Mouse (Mus musculus): Measurements from ENCODE around the gene Pygl. TPM values are rescaled to one million over a fixed set of nuclear protein-coding genes. Genes with fewer than 3 reads are reported as not detected.
"Not testable (repeated sequence)": the region's sequence is repeated elsewhere in the genome, so short reads cannot be mapped to it uniquely, and the experiment has no call there.

Gene Pygl
- total RNA-seq, 2 experiments from 2014 or later: 128 to 179 TPM

DNA sequence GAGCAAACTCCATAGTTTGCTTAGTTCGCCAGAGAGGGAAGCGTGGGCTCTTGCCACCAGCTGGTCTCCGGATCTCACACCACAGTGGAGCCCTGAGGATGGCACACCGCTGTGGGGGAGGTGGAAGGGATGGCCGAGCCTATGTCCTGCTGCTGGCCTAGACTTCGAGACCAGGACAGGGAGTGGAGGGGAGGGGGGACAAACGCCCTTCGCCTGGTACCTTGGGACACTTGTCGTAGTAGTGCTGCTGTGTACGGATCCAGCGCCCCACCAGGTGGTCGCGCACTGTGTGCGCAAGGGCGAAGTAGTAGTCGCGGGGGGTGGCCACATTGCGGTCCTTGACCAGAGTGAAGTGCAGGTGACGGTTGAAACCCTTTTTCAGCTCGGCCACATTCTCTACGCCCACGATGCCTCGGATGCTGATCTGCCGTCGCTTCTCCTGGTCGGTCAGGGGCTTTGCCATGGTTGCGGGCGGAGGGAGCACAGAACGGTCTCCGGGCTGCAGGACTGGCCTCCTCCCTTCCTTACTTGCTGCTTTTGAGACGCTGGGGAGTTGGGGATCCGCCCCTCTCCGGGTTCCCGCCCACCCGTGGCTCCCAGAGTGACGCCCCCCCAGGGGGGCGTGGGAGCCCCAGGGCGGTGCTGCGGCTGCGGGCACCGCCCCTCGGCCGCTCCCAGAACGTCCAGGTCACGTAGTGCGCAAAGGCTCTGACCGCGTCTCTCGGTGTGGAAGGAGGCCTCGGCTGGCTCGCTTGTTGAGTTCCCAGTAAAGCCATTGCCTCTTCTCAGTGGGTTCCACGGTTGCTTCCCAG lies 4.0 kb downstream of the Pygl start:
- peak; percentile 85 to 90 for DNase-seq

- no peak for DNase-seq
Measured at GRCm38 (mm10) chr12:70226655-70227054, 4.6 kb downstream of the Pygl start.

DNA sequence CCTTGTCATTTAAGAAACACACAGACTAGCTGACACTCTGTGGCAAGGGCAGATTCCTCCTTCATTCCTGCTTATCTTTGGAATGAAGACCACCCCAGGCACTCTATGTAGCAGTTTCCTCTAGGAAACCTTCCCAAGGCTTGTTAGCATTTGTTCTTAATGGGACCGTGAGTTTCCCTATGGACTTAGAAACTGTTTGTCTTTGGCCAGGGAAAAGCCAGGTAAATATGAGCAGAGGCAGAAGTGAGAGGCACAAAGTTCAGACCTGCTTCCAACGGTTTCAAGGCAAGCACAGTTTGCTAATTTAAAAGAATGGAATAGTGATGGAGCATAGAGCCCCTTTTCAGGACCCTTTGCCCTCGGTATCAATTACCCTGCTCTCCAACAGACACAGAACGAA lies 8.0 kb downstream of the Pygl start:
- DNase-seq: no peak

DNA sequence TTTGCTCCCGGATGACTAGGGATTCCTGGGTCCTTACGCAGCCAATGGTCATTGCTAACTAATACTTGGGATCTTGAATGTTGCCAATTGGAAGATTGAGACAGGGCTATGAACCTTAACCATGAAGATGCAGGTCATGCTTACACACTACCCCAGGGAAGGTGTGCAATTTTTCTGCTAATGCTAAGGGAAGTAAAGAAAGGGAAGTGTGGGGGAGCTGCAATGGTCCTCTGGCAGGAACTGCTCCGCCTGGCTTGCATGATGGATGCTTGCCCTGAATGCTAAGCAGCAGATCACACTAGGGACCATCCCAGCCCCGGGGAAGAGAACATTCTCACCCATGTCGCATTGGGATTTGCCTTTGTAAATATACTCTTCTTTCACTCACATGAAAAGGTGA lies 9.9 kb downstream of the Pygl start:
- no peak for DNase-seq

DNA sequence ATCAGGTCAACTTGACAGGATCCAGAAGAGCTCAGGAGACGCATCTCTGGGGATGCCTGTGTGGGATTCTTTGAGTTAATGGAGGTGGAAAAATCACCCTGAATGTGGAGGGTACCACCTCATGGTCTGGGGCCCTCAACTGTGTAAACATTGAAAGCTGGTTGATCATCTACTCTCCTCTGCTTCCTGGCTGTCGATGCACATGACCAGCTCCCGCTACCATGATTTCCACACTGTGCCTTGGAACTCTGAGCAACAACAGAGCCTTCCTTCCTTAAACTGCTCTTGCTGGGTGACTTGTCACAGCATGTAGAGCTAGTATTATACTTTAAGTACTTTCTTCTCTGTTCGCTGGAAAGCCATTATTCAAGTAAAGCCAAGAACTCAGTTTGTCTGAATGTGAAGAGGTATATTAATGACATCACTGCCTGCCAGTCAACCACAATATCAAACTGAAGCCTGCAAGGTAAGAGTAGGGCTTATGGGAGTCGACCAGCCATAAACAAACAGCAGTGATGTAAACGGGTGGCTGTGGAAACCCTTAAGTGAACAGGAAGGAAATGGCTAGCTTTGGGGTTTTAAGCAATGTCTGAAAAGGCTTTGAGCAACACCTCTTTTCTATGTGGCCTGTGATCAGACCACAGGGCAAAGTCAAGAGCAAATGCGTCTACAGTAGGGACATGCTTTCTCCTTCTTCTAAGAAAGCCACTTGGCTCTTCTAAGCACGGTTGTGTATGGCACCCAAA lies 12.3 kb downstream of the Pygl start:
- no peak for DNase-seq

DNA sequence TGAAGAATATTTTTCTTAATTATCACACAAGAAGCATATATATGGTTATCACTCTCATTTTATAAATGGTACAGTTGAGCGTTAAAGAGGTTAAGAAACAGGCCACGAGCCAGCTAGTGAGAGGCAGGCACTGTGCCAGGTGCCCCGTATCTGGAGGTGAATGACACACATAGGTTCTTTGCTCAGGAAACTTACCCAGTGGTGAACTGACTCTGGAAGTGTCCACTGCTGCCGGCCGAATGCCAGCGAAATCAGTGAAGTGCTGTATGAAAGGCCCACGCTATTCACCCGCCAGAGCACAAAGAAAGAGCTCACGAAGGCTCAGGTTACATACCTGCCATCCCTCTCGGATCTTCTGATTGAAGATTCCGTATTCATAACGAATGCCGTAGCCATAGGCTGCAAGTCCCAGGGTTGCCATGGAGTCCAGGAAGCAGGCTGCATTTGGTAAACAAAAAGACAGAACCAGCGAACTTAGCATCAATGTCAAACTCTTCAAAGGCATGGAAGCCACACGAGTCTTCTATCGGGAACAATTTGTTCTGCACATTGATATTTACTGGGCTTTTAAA lies 15.0 kb downstream of the Pygl start:
- DNase-seq: no peak

DNA sequence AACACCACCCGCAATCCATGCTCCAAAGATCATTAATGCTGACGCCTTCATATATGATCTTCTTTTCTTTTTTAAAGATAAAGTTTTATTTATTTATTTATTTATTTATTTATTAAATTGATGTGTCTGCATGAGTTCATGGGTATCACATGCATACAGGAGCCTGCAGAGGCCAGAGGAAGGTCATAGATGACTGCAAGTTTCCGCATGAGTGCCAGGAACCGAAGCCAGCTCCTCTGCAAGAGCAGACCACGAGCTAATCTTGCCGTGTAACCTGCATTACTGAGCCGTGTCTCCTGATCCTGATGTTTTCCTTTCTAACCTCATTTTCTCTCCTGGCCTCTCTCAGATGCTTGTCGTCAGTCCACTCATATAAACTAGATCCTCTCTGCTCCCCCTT lies 17.0 kb downstream of the Pygl start:
- DNase-seq: no peak

DNA sequence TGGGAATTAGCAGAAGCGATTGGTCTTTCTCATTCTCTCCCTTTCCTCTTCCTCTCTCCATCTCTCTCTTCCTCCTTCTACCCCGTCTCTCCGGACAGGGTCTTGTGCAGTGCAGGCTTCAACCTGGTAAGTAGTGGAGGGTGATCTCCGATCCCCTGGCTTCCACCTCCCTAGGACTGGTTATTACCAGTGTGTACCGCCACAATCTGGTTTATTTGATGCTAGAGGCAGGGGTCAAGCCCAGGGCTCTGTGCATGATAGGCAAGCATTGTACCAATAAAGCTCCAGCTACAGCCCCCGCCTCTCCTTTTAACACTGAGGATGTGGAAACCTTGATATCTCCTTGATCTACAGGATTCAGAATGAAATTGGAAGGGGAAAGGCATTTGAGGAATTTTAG lies 17.7 kb downstream of the Pygl start:
- no peak for DNase-seq

GRCm38 (mm10) chr12:70212501-70212900 lies 18.8 kb downstream of the Pygl start:
- no peak for DNase-seq

GRCm38 (mm10) chr12:70208214-70208613 lies 23.1 kb downstream of the Pygl start:
- DNase-seq: no peak

GRCm38 (mm10) chr12:70204433-70204832 lies 26.9 kb downstream of the Pygl start:
- DNase-seq: peak in 1 of 2 experiments; percentile 25

DNA sequence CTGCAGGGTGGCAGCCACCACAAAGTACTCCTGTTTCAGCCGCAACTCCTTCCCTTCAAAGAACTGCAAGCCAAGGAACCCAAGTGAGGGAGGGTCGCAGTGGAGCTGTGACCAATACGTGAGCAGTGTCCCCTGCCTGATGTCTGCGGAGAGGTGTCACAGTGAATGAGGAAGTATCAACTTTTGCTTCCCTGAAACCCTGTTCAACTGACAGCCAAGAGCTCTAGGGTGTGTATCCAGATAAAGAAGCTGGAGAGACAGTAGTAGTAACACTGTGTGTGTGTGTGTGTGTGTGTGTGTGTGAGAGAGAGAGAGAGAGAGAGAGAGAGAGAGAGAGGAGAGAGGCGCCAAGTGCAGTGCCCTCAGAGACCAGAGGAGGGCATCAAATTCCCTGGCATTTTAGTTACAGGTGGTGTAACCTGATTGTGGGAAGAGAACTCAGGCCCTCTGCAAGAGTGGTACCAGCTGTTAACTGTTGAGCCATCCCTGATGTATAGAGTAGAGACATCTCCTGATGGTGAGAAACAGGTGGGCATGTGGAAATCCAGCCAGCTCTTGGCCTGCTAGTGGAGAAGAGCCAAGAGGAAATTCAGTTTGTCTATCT lies 29.3 kb downstream of the Pygl start:
- DNase-seq: peak in 1 of 2 experiments; percentile 11

DNA sequence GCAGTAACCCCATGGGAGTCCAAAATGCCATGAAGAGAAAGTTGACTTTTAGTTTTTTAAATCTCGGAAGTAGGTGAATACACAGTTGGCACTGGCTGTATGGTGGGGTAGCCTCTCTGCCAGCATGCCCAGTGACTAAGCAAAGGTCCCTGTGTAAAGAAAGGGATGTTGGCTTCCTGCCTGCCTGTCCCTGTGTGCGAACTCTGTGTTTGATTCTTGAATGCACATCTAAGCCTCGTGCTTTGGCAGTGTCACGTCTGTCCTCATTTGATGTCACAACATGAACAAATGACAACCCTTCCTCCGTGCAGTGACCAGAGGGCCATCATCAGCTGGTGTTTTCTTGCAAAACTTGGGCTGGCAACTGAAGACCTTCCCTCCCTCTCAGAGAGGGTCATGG lies 34.9 kb downstream of the Pygl start:
- DNase-seq: peak; percentile 61 to 67

GRCm38 (mm10) chr12:70195426-70195825 lies 35.9 kb downstream of the Pygl start:
- no peak for DNase-seq

DNA sequence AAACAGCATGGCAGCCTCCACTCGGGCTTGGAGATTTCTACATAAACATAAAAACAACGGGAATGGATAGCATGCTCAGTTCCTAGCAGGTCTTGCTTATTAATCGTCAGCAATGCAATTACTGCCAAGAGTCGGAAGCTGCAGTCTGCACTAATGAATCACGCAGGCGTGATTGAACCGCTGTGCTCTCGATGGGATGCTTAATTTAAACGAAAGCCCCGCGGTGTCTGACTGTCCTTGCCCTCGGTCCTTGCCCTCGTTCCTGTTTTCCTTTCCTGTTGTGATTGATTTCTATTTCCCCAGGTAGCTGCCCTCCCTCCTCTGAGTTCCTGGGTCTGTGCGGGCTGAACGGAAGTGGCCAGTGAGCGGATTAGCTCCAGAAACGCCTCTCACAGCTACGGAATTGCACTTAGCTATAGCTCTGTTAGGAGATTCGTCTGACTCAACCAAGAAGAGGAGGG lies 39.0 kb downstream of the Pygl start:
- no peak for DNase-seq

GRCm38 (mm10) chr12:70184173-70184783 lies 47.0 kb downstream of the Pygl start:
- DNase-seq: no peak

- DNase-seq: not testable (repeated sequence)
Measured at GRCm38 (mm10) chr12:70183507-70183906, 47.8 kb downstream of the Pygl start.

GRCm38 (mm10) chr12:70169969-70170368 lies 61.3 kb downstream of the Pygl start:
- no peak for DNase-seq

DNA sequence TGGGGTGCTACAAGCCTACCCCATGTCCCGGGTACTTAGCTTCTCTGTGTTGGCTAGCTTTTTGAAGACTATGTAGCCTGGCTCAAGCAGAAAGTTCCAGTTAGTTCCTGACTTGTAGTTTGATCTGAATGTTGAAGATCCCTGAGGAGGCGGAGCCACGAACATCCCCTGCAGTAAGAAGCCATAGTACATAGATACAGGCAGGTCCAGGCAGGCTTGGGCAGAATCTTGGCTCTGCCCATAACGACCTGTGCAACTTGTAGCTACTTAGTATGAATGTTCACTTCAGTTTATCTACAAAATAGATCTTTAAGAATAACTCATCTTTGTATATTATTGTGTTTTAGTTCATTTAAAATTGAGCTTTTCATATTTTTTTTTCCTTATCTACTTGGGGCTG lies 63.3 kb downstream of the Pygl start:
- no peak for DNase-seq

DNA sequence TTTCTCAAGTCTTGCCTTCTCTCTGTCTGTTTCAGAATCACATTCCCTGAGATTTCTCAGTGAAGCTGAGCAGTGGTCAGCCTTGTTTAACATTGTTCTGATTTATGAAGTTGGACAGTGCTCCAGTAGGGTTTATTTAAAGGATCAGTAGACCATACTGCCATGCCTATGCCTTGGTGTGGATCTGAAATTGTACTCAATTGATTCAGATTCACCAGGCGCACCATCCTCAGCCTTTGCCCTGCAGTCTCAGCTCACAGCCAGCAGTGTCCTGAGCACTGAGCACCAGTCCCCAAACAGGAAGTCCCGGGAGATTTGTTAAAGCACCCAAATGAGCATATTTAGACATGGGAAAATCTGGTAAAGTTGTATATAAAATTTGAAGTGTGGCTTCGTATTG lies 66.5 kb downstream of the Pygl start:
- no peak for DNase-seq

GRCm38 (mm10) chr12:70161057-70161456 lies 70.2 kb downstream of the Pygl start:
- no peak for DNase-seq
